Mouse (Mus musculus): ENCODE data around the gene Xpc.

Xpc gene

GRCm38 (mm10) chr6:91515545-91516449 lies at the start of gene Xpc, which contains the start of gene Lsm3:
Gene Xpc (minus strand): TSS chr6:91515888.
Gene Lsm3 (plus strand): TSS chr6:91515928.
- peak; percentile 99 for DNase-seq

- DNase-seq = peak; percentile 69 to 78
These were observed 47.3 kb upstream of the Xpc start for GRCm38 (mm10) chr6:91563031-91563430.

GRCm38 (mm10) chr6:91560186-91560585 lies 44.5 kb upstream of the Xpc start:
- no peak for DNase-seq

- DNase-seq = no peak
These were observed 43.7 kb upstream of the Xpc start for GRCm38 (mm10) chr6:91559371-91559770.

- DNase-seq = no peak
These were observed 42.9 kb upstream of the Xpc start for GRCm38 (mm10) chr6:91558565-91558964.

GRCm38 (mm10) chr6:91552693-91553092 lies 37.0 kb upstream of the Xpc start:
- no peak for DNase-seq

- peak; percentile 20 to 36 for DNase-seq
These were observed 36.0 kb upstream of the Xpc start for GRCm38 (mm10) chr6:91551671-91552070.

GRCm38 (mm10) chr6:91549621-91550020 lies 33.9 kb upstream of the Xpc start:
- no peak for DNase-seq

- DNase-seq = no peak
These were observed 31.6 kb upstream of the Xpc start for GRCm38 (mm10) chr6:91547313-91547712.

- no peak for DNase-seq
These were observed 30.7 kb upstream of the Xpc start for GRCm38 (mm10) chr6:91546241-91546884.

- DNase-seq = no peak
These were observed 27.4 kb upstream of the Xpc start for GRCm38 (mm10) chr6:91543056-91543455.

- DNase-seq = no peak
These were observed 25.6 kb upstream of the Xpc start for GRCm38 (mm10) chr6:91541276-91541675.

GRCm38 (mm10) chr6:91536047-91536765 lies 20.5 kb upstream of the Xpc start:
- DNase-seq = no peak

- DNase-seq = no peak
These were observed 19.5 kb upstream of the Xpc start for GRCm38 (mm10) chr6:91535231-91535630.

GRCm38 (mm10) chr6:91534268-91534667 lies 18.6 kb upstream of the Xpc start:
- no peak for DNase-seq

GRCm38 (mm10) chr6:91533771-91534170 lies 18.1 kb upstream of the Xpc start:
- no peak for DNase-seq

- DNase-seq = no peak
These were observed 17.7 kb upstream of the Xpc start for GRCm38 (mm10) chr6:91533359-91533758.

GRCm38 (mm10) chr6:91532661-91533060 lies 17.0 kb upstream of the Xpc start:
- no peak for DNase-seq

GRCm38 (mm10) chr6:91531276-91531675 lies 15.6 kb upstream of the Xpc start:
- no peak for DNase-seq

- DNase-seq = no peak
These were observed 15.0 kb upstream of the Xpc start for GRCm38 (mm10) chr6:91530673-91531072.

GRCm38 (mm10) chr6:91528265-91528664 lies 12.6 kb upstream of the Xpc start:
- DNase-seq = no peak

- peak; percentile 33 to 61 for DNase-seq
These were observed 11.7 kb upstream of the Xpc start for GRCm38 (mm10) chr6:91527227-91527860.

- DNase-seq = no peak
These were observed 9.9 kb upstream of the Xpc start for GRCm38 (mm10) chr6:91525544-91525943.
